Mouse (Mus musculus): ENCODE results near the gene Arhgap29.

Arhgap29 gene

DNA sequence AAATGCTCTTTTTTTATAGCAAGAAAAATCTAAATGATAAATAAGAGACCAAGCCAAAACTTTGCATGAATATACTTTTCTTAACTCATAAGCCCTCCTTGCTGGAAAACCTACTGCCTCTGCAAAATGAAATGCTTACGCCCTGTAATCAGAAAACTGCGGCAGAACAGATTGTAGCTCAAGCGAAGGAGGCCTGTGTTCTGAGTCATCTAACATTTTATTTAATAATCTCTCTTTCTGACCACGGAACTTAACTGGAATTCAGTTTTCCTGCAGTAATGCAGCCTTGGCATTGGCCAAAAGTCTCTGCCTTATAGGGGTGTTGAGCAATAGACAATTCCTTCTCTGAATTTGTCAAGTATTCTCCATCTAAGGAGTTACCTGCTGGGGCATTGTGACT, 19.5 kb upstream of the Arhgap29 start:
- H3K36me3 ChIP-seq (ENCODE audit: insufficient read depth, low read length), result no peaks in the 10 kb centered on the region
- no peaks in the 10 kb centered on the region for H3K9me3 ChIP-seq (ENCODE audit: low read length)
- no peaks in the 10 kb centered on the region for H3K27me3 ChIP-seq (ENCODE audit: insufficient read depth, low read length)
- H3K4me1 ChIP-seq (replicated peaks; ENCODE audit: low read depth, low read length), result no peaks in the 10 kb centered on the region
- no peak for TF ChIP-seq POU5F1 (IDR thresholded peaks at IDR 0.05; ENCODE audit: borderline replicate concordance, low read length)
- TF ChIP-seq CTCF (conservative IDR thresholded peaks at IDR 0.05; ENCODE audit: low read length), result no peak
- TF ChIP-seq NANOG (IDR thresholded peaks at IDR 0.05; ENCODE audit: borderline replicate concordance, low read length), result no peak
- no peak overlapping the region for H3K4me3 ChIP-seq (replicated peaks; ENCODE audit: low read length)

DNA sequence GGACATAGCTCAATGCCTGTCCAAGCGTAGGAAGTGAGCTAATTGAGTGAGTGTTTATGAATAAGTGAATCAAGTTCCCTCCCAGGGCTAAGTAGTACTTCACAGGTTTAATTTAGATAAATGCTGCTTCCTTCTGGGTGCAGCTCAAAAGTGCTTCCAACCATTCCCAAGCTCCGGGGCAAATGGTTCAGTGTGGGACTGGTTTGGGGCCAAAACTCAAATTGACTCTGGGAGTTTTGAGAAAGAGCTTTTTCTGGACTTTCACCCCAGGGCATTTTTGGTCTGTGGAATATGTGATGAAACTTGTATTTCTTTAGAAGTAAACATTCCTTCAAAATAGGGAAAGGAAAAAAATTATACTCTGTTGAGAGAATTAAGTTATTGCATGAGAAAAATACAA, 16.1 kb upstream of the Arhgap29 start:
- no peak overlapping the region for H3K4me3 ChIP-seq (replicated peaks; ENCODE audit: low read length)
- H3K27me3 ChIP-seq (ENCODE audit: insufficient read depth, low read length), result no peaks in the 10 kb centered on the region
- TF ChIP-seq CTCF (conservative IDR thresholded peaks at IDR 0.05; ENCODE audit: low read length), result no peak
- TF ChIP-seq POU5F1 (IDR thresholded peaks at IDR 0.05; ENCODE audit: borderline replicate concordance, low read length), result no peak
- TF ChIP-seq NANOG (IDR thresholded peaks at IDR 0.05; ENCODE audit: borderline replicate concordance, low read length), result no peak

DNA sequence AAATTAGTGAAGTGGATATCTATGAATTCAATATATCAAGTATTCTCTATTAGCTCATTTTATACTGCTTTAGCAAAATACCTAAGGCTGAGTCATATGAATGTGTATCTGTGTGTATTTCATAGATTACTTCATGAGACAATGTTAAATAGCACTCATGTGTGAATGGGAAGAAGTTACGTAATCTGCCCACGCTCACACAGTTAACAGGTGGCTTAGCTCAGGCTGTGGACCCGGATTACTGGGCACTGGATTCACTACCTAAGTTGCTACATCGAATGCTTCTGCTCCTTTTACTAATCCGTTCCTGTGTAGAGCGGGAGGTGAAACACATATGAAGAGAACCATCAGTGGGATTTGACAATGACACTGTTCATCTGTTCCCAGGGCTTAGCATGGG, 15.3 kb upstream of the Arhgap29 start:
- Histone ChIP-seq H3K27me3 (ENCODE audit: insufficient read depth, low read length) (no peaks in the 10 kb centered on the region), H3K9me3 (ENCODE audit: low read length) (no peaks in the 10 kb centered on the region), H3K4me1 (replicated peaks; ENCODE audit: low read depth, low read length) (no peaks in the 10 kb centered on the region), H3K36me3 (ENCODE audit: insufficient read depth, low read length) (no peaks in the 10 kb centered on the region), H3K4me3 (replicated peaks; ENCODE audit: low read length) (no peak overlapping the region)
- TF ChIP-seq NANOG (IDR thresholded peaks at IDR 0.05; ENCODE audit: borderline replicate concordance, low read length), result no peak
- no peak for TF ChIP-seq CTCF (conservative IDR thresholded peaks at IDR 0.05; ENCODE audit: low read length)

More for the DNA sequence above, 16.1 kb upstream of the Arhgap29 start:
- H3K36me3 ChIP-seq (ENCODE audit: insufficient read depth, low read length), result no peaks in the 10 kb centered on the region
- no peaks in the 10 kb centered on the region for H3K9me3 ChIP-seq (ENCODE audit: low read length)
- no peaks in the 10 kb centered on the region for H3K4me1 ChIP-seq (replicated peaks; ENCODE audit: low read depth, low read length)

DNA sequence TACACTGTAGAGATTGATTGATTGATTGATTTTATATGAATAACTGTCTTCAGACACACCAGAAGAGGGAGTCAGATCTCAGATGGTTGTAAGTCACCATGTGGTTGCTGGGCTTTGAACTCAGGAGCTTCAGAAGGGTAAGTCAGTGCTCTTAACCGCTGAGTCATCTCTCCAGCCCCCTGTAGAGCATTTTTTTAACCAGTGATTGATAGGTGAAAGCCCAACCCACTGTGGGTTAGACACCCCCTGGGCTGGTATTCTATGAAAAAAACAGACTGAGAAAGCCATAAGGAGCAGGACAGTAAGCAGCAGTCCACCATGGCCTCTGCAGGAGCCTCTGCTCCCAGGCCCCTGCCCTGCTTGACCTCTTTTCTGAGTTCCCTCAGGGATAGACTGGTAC, 12.7 kb upstream of the Arhgap29 start:
- H3K36me3 ChIP-seq (ENCODE audit: insufficient read depth, low read length), result no peaks in the 10 kb centered on the region
- no peaks in the 10 kb centered on the region for H3K27me3 ChIP-seq (ENCODE audit: insufficient read depth, low read length)
- TF ChIP-seq NANOG (IDR thresholded peaks at IDR 0.05; ENCODE audit: borderline replicate concordance, low read length) (no peak), POU5F1 (IDR thresholded peaks at IDR 0.05; ENCODE audit: borderline replicate concordance, low read length) (no peak), CTCF (conservative IDR thresholded peaks at IDR 0.05; ENCODE audit: low read length) (no peak)
- H3K4me3 ChIP-seq (replicated peaks; ENCODE audit: low read length), result no peak overlapping the region
- H3K4me1 ChIP-seq (replicated peaks; ENCODE audit: low read depth, low read length), result no peaks in the 10 kb centered on the region
- no peaks in the 10 kb centered on the region for H3K9me3 ChIP-seq (ENCODE audit: low read length)

DNA sequence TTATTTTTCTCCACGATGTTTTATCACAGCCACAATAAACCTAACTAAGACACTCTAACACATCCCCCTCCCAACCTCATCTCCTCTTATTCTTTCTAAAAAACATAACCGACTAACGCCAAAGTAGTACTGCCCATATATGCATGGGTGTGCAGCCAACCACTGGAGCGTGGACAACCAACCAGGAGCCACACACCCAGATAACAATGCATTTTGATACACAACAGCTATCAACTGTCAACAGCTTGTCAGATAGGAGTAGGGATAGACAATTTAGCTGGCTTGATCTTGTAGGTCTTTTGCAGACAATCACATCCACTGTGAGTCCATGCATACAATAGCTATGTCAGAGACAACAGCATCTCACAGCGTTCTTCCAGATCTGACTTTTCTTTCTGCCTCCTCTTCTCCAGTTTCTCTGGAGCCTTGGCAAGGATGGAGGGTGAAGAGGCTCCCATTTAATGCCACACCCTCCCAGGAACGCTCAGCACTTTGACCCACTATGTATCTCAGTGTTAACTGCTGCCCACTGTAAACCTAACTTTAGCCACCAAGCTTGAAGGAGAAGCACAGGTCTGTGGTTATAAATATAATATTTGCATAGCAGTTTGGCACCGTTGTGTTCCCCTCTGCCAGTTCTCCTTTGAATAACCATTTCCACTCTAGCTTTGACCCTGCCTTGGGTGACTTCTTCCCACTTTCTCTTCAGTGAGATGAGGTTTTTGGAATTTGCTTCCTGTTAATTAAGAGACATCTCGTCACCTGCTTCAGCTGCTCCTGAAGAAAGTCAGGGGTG, 12.0 kb upstream of the Arhgap29 start:
- H3K9me3 ChIP-seq (ENCODE audit: low read length), result no peaks in the 10 kb centered on the region
- no peaks in the 10 kb centered on the region for H3K36me3 ChIP-seq (ENCODE audit: insufficient read depth, low read length)
- H3K27me3 ChIP-seq (ENCODE audit: insufficient read depth, low read length), result 0 out of 2 replicates have a peak, but pooled peaks cover 3% of the 10 kb centered on the region
- no peak overlapping the region for H3K4me3 ChIP-seq (replicated peaks; ENCODE audit: low read length)
- no peak for TF ChIP-seq CTCF (conservative IDR thresholded peaks at IDR 0.05; ENCODE audit: low read length)
- no peak for TF ChIP-seq POU5F1 (IDR thresholded peaks at IDR 0.05; ENCODE audit: borderline replicate concordance, low read length)
- no peak for TF ChIP-seq NANOG (IDR thresholded peaks at IDR 0.05; ENCODE audit: borderline replicate concordance, low read length)
- no peaks in the 10 kb centered on the region for H3K4me1 ChIP-seq (replicated peaks; ENCODE audit: low read depth, low read length)

DNA sequence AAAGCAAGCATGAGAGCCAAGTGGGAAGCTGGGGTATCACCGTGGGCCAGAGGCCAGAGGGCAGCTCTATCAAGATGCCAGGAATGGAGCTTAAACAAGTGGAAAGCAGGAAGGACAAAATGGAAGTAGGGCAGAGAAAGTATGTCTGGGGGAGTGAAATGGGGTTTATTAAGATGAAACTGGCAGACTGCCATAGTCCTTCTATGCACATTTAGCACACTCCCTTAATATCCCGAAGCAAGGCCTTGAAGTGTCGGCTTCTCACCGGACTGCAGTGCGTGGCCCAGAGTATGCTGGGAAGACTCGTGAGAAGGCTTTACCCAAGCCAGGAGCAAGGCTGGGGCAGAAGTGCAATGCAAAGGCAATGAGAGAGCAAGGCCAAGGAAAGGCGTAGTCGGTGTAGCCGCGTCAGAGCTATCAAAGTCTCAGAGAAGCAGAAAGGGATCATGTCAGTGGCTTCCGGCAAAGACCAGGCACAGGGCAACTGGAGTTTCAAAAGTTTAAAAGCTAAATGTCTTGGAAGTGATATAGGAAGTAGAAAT, 11.1 kb upstream of the Arhgap29 start:
- no peaks in the 10 kb centered on the region for H3K9me3 ChIP-seq (ENCODE audit: low read length)
- no peaks in the 10 kb centered on the region for H3K36me3 ChIP-seq (ENCODE audit: insufficient read depth, low read length)
- H3K27me3 ChIP-seq (ENCODE audit: insufficient read depth, low read length), result 0 out of 2 replicates have a peak, but pooled peaks cover 6% of the 10 kb centered on the region
- TF ChIP-seq NANOG (IDR thresholded peaks at IDR 0.05; ENCODE audit: borderline replicate concordance, low read length) (no peak), CTCF (conservative IDR thresholded peaks at IDR 0.05; ENCODE audit: low read length) (no peak), POU5F1 (IDR thresholded peaks at IDR 0.05; ENCODE audit: borderline replicate concordance, low read length) (no peak)
- no peaks in the 10 kb centered on the region for H3K4me1 ChIP-seq (replicated peaks; ENCODE audit: low read depth, low read length)
- H3K4me3 ChIP-seq (replicated peaks; ENCODE audit: low read length), result no peak overlapping the region

DNA sequence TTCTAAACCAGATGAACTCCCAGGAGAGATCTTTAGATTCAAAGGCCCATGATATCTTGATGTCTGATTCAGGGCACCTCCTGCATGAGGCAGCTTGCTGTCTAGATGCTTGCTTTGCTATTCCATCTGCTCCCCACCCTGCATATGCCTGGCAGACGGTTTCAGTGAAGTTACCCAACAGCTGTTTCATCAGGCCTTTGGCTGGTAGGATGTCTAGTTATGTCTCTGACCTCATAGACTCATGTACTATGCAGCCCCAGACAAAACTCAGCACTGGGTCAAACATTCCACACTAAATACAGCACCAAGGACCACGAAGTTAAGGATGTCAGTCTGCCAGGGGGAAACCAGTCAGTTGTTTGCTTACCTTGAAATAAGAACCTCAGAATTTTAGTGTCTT, 6.4 kb upstream of the Arhgap29 start:
- no peaks in the 10 kb centered on the region for H3K9me3 ChIP-seq (ENCODE audit: low read length)
- H3K4me1 ChIP-seq (replicated peaks; ENCODE audit: low read depth, low read length), result no peaks in the 10 kb centered on the region
- no peaks in the 10 kb centered on the region for H3K36me3 ChIP-seq (ENCODE audit: insufficient read depth, low read length)
- 0 out of 2 replicates have a peak, but pooled peaks cover 6% of the 10 kb centered on the region for H3K27me3 ChIP-seq (ENCODE audit: insufficient read depth, low read length)
- no peak overlapping the region for H3K4me3 ChIP-seq (replicated peaks; ENCODE audit: low read length)
- TF ChIP-seq NANOG (IDR thresholded peaks at IDR 0.05; ENCODE audit: borderline replicate concordance, low read length), result no peak
- no peak for TF ChIP-seq POU5F1 (IDR thresholded peaks at IDR 0.05; ENCODE audit: borderline replicate concordance, low read length)
- no peak for TF ChIP-seq CTCF (conservative IDR thresholded peaks at IDR 0.05; ENCODE audit: low read length)

DNA sequence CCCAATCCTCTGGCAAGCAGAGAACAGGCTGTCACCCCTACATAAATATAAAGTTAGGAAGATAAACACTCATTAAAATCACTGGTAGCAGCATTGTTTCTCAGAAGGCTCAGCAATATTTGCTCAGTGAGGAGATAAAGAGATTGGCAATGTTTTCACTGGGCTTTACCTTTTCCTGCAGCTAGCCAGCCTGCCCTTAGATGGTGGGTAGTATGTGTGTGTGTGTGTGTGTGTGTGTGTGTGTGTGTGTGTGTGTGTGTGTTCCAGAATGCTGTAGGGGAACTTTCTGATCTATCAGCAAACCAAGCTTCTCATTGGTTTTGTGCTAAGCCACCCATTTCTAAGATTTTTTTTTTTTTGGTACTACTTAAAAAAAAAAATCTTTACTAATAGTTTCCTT, 5.6 kb upstream of the Arhgap29 start:
- H3K9me3 ChIP-seq (ENCODE audit: low read length), result no peaks in the 10 kb centered on the region
- H3K4me1 ChIP-seq (replicated peaks; ENCODE audit: low read depth, low read length), result no peaks in the 10 kb centered on the region
- no peak for TF ChIP-seq CTCF (conservative IDR thresholded peaks at IDR 0.05; ENCODE audit: low read length)
- TF ChIP-seq POU5F1 (IDR thresholded peaks at IDR 0.05; ENCODE audit: borderline replicate concordance, low read length), result no peak
- no peak for TF ChIP-seq NANOG (IDR thresholded peaks at IDR 0.05; ENCODE audit: borderline replicate concordance, low read length)
- H3K27me3 ChIP-seq (ENCODE audit: insufficient read depth, low read length), result 0 out of 2 replicates have a peak, but pooled peaks cover 6% of the 10 kb centered on the region
- H3K4me3 ChIP-seq (replicated peaks; ENCODE audit: low read length), result no peak overlapping the region
- H3K36me3 ChIP-seq (ENCODE audit: insufficient read depth, low read length), result no peaks in the 10 kb centered on the region

Data from E14TG2a.4 (cell line).